Mouse (Mus musculus) olfactory bulb, adult 2 months (tissue): ENCODE results near the gene Lrrc8b.

Experiments used
- CTCF ChIP-seq: fragments of 200-500 bp; IDR thresholded peaks from 2 replicates; pipeline ENCODE4 v1.5.1; 2012; ENCODE audit warnings: low read depth, mild to moderate bottlenecking, low read length, moderate library complexity; ENCODE audit not compliant: insufficient read depth
- POLR2A ChIP-seq: fragments of 200-500 bp; IDR thresholded peaks from 2 replicates; pipeline ENCODE4 v1.6.1; 2012; ENCODE audit warnings: mild to moderate bottlenecking, low read depth, low read length, moderate library complexity; ENCODE audit not compliant: insufficient read depth

DNA sequence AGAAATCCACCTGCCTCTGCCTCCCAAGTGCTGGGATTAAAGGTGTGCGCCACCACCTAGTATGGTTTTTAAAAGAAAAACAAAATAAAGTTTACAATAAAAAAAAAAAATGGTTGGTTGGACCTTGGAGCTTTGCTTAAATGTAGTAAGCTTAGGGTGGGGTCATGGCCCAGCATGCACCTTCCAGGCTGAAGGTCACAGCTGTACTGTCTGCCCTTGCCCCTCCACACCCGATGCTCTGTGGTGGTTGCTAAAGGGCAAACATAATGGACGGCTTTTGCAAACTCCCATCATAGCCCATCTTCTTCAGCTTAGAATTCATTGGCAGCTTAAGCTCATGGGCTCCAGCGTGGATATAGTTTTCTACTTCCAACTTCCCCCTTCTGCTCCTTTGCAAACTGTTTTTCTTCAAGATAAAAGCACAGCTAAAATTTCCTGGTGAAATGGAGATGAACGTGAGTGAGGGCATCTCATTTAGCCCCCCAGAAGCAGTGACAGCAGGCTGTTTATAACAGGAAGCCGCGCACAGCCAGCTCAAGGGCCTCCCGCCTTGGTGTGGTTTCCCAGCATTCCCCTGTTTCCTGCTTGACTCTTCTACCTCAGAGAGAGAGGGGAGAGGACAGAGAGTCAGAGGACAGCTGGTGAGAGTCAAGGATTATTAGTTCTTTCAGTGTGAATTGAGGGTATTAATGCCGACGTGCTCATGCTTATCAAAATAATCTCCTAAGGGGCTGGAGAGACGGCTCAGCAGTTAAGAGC lies 27.7 kb downstream of the Lrrc8b start:
- no peak for TF ChIP-seq POLR2A
- no peak for TF ChIP-seq CTCF
